Mouse (Mus musculus) limb, embryonic 15.5 days (tissue): ENCODE data around the gene Slc11a1. TPM values are rescaled to one million over a fixed set of nuclear protein-coding genes. Genes with fewer than 3 reads are reported as not detected.

Experiments
- ATAC-seq: fragments of 200-750 bp; cut with Nextera tagmentation; 2 replicates; pipeline ENCODE4 v1.8.0; 2017; ENCODE audit warnings: low read depth, moderate TSS enrichment; ENCODE audit not compliant: insufficient number of reproducible peaks, low FRiP score, low TSS enrichment
- H3K27ac ChIP-seq: fragments of 300-500 bp; sonication (generic); 2 replicates; pipeline ENCODE4 v1.5.1; 2015; ENCODE audit warnings: moderate library complexity, mild to moderate bottlenecking, inconsistent platforms
- H3K27me3 ChIP-seq: fragments of 300-500 bp; sonication (generic); 2 replicates; pipeline ENCODE4 v1.6.1; 2015; ENCODE audit warnings: inconsistent platforms
- H3K36me3 ChIP-seq: fragments of 300-500 bp; sonication (generic); 2 replicates; pipeline ENCODE4 v1.6.1; 2015; ENCODE audit warnings: inconsistent platforms
- H3K4me1 ChIP-seq: fragments of 300-500 bp; sonication (generic); 2 replicates; pipeline ENCODE4 v1.6.1; 2015; ENCODE audit warnings: inconsistent platforms
- H3K4me2 ChIP-seq: fragments of 300-500 bp; sonication (generic); 2 replicates; pipeline ENCODE4 v1.6.1; 2015; ENCODE audit warnings: mild to moderate bottlenecking, inconsistent platforms
- H3K4me3 ChIP-seq: fragments of 300-500 bp; sonication (generic); 2 replicates; pipeline ENCODE4 v1.5.1; 2015; ENCODE audit warnings: mild to moderate bottlenecking, inconsistent platforms
- H3K9ac ChIP-seq: fragments of 300-500 bp; sonication (generic); 2 replicates; pipeline ENCODE4 v1.6.1; 2015; ENCODE audit warnings: inconsistent platforms
- H3K9me3 ChIP-seq: fragments of 300-500 bp; sonication (generic); 2 replicates; pipeline ENCODE4 v1.6.1; 2016; ENCODE audit warnings: inconsistent platforms
- WGBS: fragments of 180-500 bp; shearing (Covaris S2); methylation state at CpG from one replicate; pipeline ENCODE4 v1.1.7; 2015; 5-methylcytosine and 5-hydroxymethylcytosine counted together
- polyA plus RNA-seq: library from polyadenylated mRNA; unstranded; fragments of >200 nt; fragmentation: Nextera tagmentation; extraction: Ambion mirVana; gene quantifications from 2 replicates; pipeline ENCODE4 v1.2.1, GENCODE M21; 2015

Gene Slc11a1
- polyA plus RNA-seq, 1 experiment from 2014 or later, result 3.4 TPM

DNA sequence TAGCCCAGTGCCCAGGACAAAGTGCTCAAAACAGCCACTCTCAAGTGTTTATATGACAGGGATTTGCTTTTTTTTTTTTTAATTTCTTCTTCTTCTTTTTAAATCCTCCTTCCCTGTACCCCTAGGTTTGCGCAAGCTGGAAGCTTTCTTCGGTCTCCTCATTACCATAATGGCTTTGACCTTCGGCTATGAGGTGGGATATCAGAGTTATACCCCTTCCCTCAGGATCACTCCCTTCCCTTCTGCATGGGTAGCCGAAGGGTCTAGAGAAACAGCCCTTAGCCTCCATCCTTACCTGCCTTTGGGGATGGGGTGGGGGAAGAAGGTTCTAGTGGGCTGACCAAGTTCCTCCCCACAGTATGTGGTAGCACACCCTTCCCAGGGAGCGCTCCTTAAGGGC, 5.5 kb downstream of the Slc11a1 start:
- 84% methylated on average over 5 of the region's 5 CpGs for WGBS
- peaks cover 6% of the 10 kb centered on the region; the same call in 1 of the 2 replicates for H3K4me1 ChIP-seq
- no peak for ATAC-seq

GRCm38 (mm10) chr1:74381588-74382021, 6.6 kb downstream of the Slc11a1 start:
- 86% methylated on average over 10 of the region's 10 CpGs for WGBS
- Histone ChIP-seq H3K4me3 (no peak overlapping the region), H3K27me3 (no peaks in the 10 kb centered on the region), H3K4me1 (peaks cover 3% of the 10 kb centered on the region), H3K27ac (no peak overlapping the region), H3K9ac (no peak overlapping the region), H3K9me3 (no peaks in the 10 kb centered on the region), H3K4me2 (no peak overlapping the region), H3K36me3 (no peaks in the 10 kb centered on the region)
- no peak for ATAC-seq

More for the DNA sequence above, 5.5 kb downstream of the Slc11a1 start:
- no peaks in the 10 kb centered on the region for H3K36me3 ChIP-seq
- no peaks in the 10 kb centered on the region for H3K9me3 ChIP-seq
- H3K9ac ChIP-seq, result no peak overlapping the region
- H3K27ac ChIP-seq, result no peak overlapping the region
- H3K4me2 ChIP-seq, result no peak overlapping the region
- H3K27me3 ChIP-seq, result no peaks in the 10 kb centered on the region
- no peak overlapping the region for H3K4me3 ChIP-seq

GRCm38 (mm10) chr1:74383385-74383784, 8.4 kb downstream of the Slc11a1 start:
- Histone ChIP-seq H3K4me2 (no peak overlapping the region), H3K9ac (no peak overlapping the region), H3K36me3 (no peaks in the 10 kb centered on the region), H3K4me1 (peaks cover 12% of the 10 kb centered on the region), H3K27me3 (no peaks in the 10 kb centered on the region), H3K9me3 (no peaks in the 10 kb centered on the region), H3K27ac (no peak overlapping the region), H3K4me3 (no peak overlapping the region)
- 82% methylated on average over 13 of the region's 13 CpGs for WGBS
- ATAC-seq, result no peak

GRCm38 (mm10) chr1:74384525-74384924, 9.5 kb downstream of the Slc11a1 start:
- no peak overlapping the region for H3K4me3 ChIP-seq
- no peaks in the 10 kb centered on the region for H3K36me3 ChIP-seq
- ATAC-seq, result no peak
- no peak overlapping the region for H3K9ac ChIP-seq
- H3K27me3 ChIP-seq, result no peaks in the 10 kb centered on the region
- no peak overlapping the region for H3K4me2 ChIP-seq
- no peak overlapping the region for H3K27ac ChIP-seq
- H3K4me1 ChIP-seq, result peaks cover 21% of the 10 kb centered on the region
- WGBS, result 85% methylated on average over 8 of the region's 8 CpGs
- no peaks in the 10 kb centered on the region for H3K9me3 ChIP-seq

DNA sequence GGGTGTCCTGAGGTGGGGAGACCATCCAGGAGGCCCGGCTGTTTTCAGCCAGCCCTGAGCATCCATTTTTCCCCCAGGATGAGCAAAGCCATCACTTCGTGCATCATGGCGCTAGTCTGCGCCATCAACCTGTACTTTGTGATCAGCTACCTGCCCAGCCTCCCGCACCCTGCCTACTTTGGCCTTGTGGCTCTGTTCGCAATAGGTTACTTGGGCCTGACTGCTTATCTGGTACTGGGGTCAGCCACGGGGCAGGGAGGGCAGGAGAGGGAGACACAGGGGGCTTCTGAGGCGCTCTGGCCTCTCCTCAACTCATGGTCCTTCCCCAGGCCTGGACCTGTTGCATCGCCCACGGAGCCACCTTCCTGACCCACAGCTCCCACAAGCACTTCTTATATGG, 10.1 kb downstream of the Slc11a1 start:
- H3K4me2 ChIP-seq, result no peak overlapping the region
- peaks cover 26% of the 10 kb centered on the region for H3K4me1 ChIP-seq
- ATAC-seq, result no peak
- H3K27me3 ChIP-seq, result no peaks in the 10 kb centered on the region
- H3K36me3 ChIP-seq, result no peaks in the 10 kb centered on the region
- no peaks in the 10 kb centered on the region for H3K9me3 ChIP-seq
- WGBS, result 94% methylated on average over 10 of the region's 10 CpGs
- no peak overlapping the region for H3K4me3 ChIP-seq
- H3K9ac ChIP-seq, result no peak overlapping the region
- H3K27ac ChIP-seq, result no peak overlapping the region

DNA sequence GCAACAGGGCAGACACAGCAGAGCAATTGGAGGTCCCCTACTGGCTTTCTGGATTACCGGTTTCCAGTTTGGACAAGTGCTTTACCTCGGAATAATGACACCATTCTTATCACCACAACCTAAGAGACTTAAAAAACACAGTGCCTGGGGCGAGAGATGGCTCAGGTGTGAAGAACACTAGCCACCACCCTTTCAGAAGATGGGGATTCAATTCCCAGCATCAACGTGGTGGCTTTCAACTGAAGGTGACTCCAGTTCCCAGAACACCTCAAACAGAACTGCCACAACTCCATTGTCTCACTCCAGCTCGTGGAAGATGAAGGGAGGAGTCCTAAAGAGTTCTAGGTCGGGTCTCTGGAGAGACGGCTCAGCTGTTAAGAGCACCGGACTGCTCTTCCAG, 10.5 kb downstream of the Slc11a1 start:
- ATAC-seq, result no peak
- Histone ChIP-seq H3K27me3 (no peaks in the 10 kb centered on the region), H3K27ac (no peak overlapping the region), H3K36me3 (no peaks in the 10 kb centered on the region), H3K9me3 (no peaks in the 10 kb centered on the region), H3K4me2 (no peak overlapping the region), H3K4me3 (no peak overlapping the region), H3K9ac (no peak overlapping the region), H3K4me1 (peaks cover 31% of the 10 kb centered on the region)
- 87% methylated on average over 8 of the region's 8 CpGs for WGBS

- Histone ChIP-seq H3K27ac (peak overlapping the region; percentile 99), H3K27me3 (no peaks in the 10 kb centered on the region), H3K4me1 (peaks cover 37% of the 10 kb centered on the region), H3K4me3 (peak overlapping the region; percentile 55), H3K9me3 (no peaks in the 10 kb centered on the region), H3K9ac (peak overlapping the region; percentile 41; the same call in 1 of the 2 replicates), H3K4me2 (peak overlapping the region; percentile 67), H3K36me3 (no peaks in the 10 kb centered on the region)
- 50% methylated on average over 7 of the region's 10 CpGs for WGBS
- ATAC-seq, result no peak
Observed at GRCm38 (mm10) chr1:74386363-74386713, 11.3 kb downstream of the Slc11a1 start.

GRCm38 (mm10) chr1:74386714-74387385, 11.9 kb downstream of the Slc11a1 start:
- Histone ChIP-seq H3K4me2 (peak overlapping the region; percentile 67), H3K4me1 (peaks cover 37% of the 10 kb centered on the region), H3K27ac (peak overlapping the region; percentile 99), H3K9me3 (no peaks in the 10 kb centered on the region), H3K9ac (peak overlapping the region; percentile 41), H3K36me3 (no peaks in the 10 kb centered on the region), H3K27me3 (no peaks in the 10 kb centered on the region), H3K4me3 (peak overlapping the region; percentile 55)
- peak; percentile 89 for ATAC-seq
- WGBS, result 1% methylated on average over 26 of the region's 26 CpGs

GRCm38 (mm10) chr1:74387386-74387988, 12.5 kb downstream of the Slc11a1 start:
- Histone ChIP-seq H3K4me1 (peaks cover 37% of the 10 kb centered on the region), H3K4me3 (peak overlapping the region; percentile 55), H3K4me2 (peak overlapping the region; percentile 67), H3K36me3 (no peaks in the 10 kb centered on the region), H3K27me3 (no peaks in the 10 kb centered on the region), H3K27ac (peak overlapping the region; percentile 99), H3K9me3 (no peaks in the 10 kb centered on the region), H3K9ac (0 out of 2 replicates have a peak overlapping the region, but pooled peaks have one; percentile 41)
- no peak for ATAC-seq
- 45% methylated on average over 15 of the region's 15 CpGs for WGBS

DNA sequence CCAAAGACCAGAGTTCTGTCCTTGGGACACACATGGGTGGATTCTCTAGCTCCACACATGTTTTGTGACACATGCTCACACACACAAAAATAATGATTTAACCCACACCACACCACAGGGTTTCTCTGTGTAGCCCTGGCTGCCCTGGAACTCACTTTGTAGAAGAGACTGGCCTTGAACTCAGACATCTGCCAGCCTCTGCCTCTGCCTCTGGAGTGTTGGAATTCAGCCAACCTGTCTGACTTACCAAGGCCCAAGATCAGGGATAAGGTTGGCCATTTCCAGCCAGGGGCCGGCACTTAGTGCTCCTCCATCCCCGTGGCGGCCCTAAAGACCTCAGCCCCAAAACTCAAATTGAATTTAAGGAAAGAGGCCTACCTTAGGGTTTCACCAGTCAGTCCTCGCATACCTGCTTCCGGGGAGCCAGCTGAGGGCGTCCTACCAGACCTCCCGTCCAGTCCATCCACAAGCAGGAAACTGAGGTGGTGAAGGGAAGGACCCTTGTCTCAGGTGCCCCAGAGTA, 13.5 kb downstream of the Slc11a1 start:
- Histone ChIP-seq H3K9ac (no peak overlapping the region), H3K27ac (peak overlapping the region; percentile 99), H3K4me1 (peaks cover 47% of the 10 kb centered on the region), H3K27me3 (no peaks in the 10 kb centered on the region), H3K36me3 (0 out of 2 replicates have a peak, but pooled peaks cover 4% of the 10 kb centered on the region), H3K4me3 (no peak overlapping the region), H3K9me3 (no peaks in the 10 kb centered on the region), H3K4me2 (no peak overlapping the region)
- WGBS, result 74% methylated on average over 7 of the region's 7 CpGs
- ATAC-seq, result no peak

GRCm38 (mm10) chr1:74389831-74390286, 14.9 kb downstream of the Slc11a1 start:
- 4% methylated on average over 29 of the region's 29 CpGs for WGBS
- peak overlapping the region; percentile 99 for H3K27ac ChIP-seq
- ATAC-seq, result peak; percentile 4

DNA sequence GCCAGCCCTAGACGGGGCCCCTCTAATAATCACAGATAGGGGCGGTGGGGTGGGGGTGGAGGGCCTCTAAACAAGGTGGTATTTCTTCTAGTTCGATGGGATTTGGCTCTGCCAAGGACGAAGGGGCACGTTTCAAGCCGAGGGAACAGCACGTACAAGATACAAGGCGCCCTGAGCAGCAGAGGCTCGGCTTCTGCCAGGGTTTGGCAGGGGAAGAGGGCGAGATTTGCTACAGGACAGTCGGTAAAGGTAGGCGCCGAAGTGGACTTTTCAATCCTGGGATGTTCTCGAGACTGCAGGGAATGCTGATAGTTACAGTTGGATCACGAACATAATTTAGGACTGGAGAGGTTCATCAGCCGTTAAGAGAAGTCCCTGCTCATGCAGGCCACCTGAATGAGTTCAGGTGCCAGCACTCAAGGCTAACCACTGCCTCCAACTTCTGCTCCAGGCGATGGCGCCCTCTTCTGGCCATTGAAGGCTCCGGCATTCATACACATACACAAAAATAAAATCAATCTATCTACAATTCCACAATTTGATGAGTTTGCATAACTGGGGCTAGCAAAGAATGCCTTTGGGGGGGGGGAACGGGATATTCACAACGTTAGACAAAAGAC, 15.4 kb downstream of the Slc11a1 start:
- Histone ChIP-seq H3K4me2 (peak overlapping the region; percentile 74), H3K4me1 (peaks cover 61% of the 10 kb centered on the region), H3K27me3 (no peaks in the 10 kb centered on the region), H3K9me3 (no peaks in the 10 kb centered on the region), H3K4me3 (peak overlapping the region; percentile 95), H3K36me3 (peaks cover 23% of the 10 kb centered on the region), H3K27ac (peak overlapping the region; percentile 99), H3K9ac (no peak overlapping the region)
- WGBS, result 3% methylated on average over 21 of the region's 21 CpGs
- ATAC-seq, result peak; percentile 7; the same call in 1 of the 2 replicates

More at GRCm38 (mm10) chr1:74389831-74390286, 14.9 kb downstream of the Slc11a1 start:
- no peak overlapping the region for H3K9ac ChIP-seq
- H3K4me2 ChIP-seq, result peak overlapping the region; percentile 74
- H3K9me3 ChIP-seq, result no peaks in the 10 kb centered on the region
- peak overlapping the region; percentile 95 for H3K4me3 ChIP-seq
- H3K4me1 ChIP-seq, result peaks cover 61% of the 10 kb centered on the region
- H3K27me3 ChIP-seq, result no peaks in the 10 kb centered on the region
- peaks cover 18% of the 10 kb centered on the region for H3K36me3 ChIP-seq
